Mouse (Mus musculus) NIH3T3 (cell line): ENCODE data around the gene Olfr15.
"Not testable (repeated sequence)": the region's sequence is repeated elsewhere in the genome, so short reads cannot be mapped to it uniquely, and the experiment has no call there.

Source experiments
- DNase-seq: peaks from one replicate; pipeline ENCODE4 v3.0.0-alpha.2; 2012; ENCODE audit warnings: low read depth

The Olfr15 gene

GRCm38 (mm10) chr16:3830588-3831109 lies at the start of gene Olfr15:
Gene Olfr15, plus strand, starts transcription at chr16:3830878.
- DNase-seq, result no peak

- no peak for DNase-seq
Measured at GRCm38 (mm10) chr16:3781237-3781636, 49.4 kb upstream of the Olfr15 start.

GRCm38 (mm10) chr16:3788394-3788793 lies 42.3 kb upstream of the Olfr15 start:
- no peak for DNase-seq

GRCm38 (mm10) chr16:3808176-3808575 lies 22.5 kb upstream of the Olfr15 start:
- DNase-seq, result peak; percentile 19

GRCm38 (mm10) chr16:3814667-3815066 lies 16.0 kb upstream of the Olfr15 start:
- not testable (repeated sequence) for DNase-seq

- peak; percentile 13 for DNase-seq
Measured at GRCm38 (mm10) chr16:3820202-3820601, 10.5 kb upstream of the Olfr15 start.

GRCm38 (mm10) chr16:3828021-3828420 lies 2.7 kb upstream of the Olfr15 start:
- no peak for DNase-seq

- no peak for DNase-seq
Measured at GRCm38 (mm10) chr16:3829727-3830126, 951 bp upstream of the Olfr15 start.

GRCm38 (mm10) chr16:3835461-3835860 lies 4.8 kb downstream of the Olfr15 start:
- no peak for DNase-seq

GRCm38 (mm10) chr16:3839157-3839885 lies 8.6 kb downstream of the Olfr15 start:
- peak; percentile 56 for DNase-seq

GRCm38 (mm10) chr16:3842989-3843388 lies 12.3 kb downstream of the Olfr15 start:
- no peak for DNase-seq

- DNase-seq, result no peak
Measured at GRCm38 (mm10) chr16:3843796-3844195, 13.1 kb downstream of the Olfr15 start.

- DNase-seq, result peak; percentile 97
Measured at GRCm38 (mm10) chr16:3846711-3847518, 16.2 kb downstream of the Olfr15 start, which contains the start of gene Zfp174. Gene Zfp174, plus strand, starts transcription at chr16:3847268.

- no peak for DNase-seq
Measured at GRCm38 (mm10) chr16:3847871-3848270, 17.2 kb downstream of the Olfr15 start.

GRCm38 (mm10) chr16:3848416-3848815 lies 17.7 kb downstream of the Olfr15 start:
- no peak for DNase-seq

GRCm38 (mm10) chr16:3851301-3851700 lies 20.6 kb downstream of the Olfr15 start:
- DNase-seq, result not testable (repeated sequence)

GRCm38 (mm10) chr16:3852586-3852985 lies 21.9 kb downstream of the Olfr15 start:
- DNase-seq, result no peak

- no peak for DNase-seq
Measured at GRCm38 (mm10) chr16:3854437-3855182, 23.9 kb downstream of the Olfr15 start.

- no peak for DNase-seq
Measured at GRCm38 (mm10) chr16:3855776-3856175, 25.1 kb downstream of the Olfr15 start.

- DNase-seq, result no peak
Measured at GRCm38 (mm10) chr16:3859254-3859653, 28.6 kb downstream of the Olfr15 start.

- DNase-seq, result no peak
Measured at GRCm38 (mm10) chr16:3871815-3872214, 41.1 kb downstream of the Olfr15 start.
